In genomic region chr4:101985678-101986077, GRCm38 (mm10) we compare ENCODE assay signal across 38 mouse cellular contexts. TPM values are rescaled to one million over a fixed set of nuclear protein-coding genes. Genes with fewer than 3 reads are reported as not detected.
"Had no signal": no experiment of that assay in that cellular context is flagged by ENCODE, and none has a peak within 500 bp of the region (broad histone marks: within the 10 kb centered on the region; RNA-seq: fewer than 3 reads in every experiment).

No protein-coding gene starts in this region.

- H3K9ac ChIP-seq: embryonic facial prominence, embryonic 12.5 days; embryonic facial prominence, embryonic 13.5 days; embryonic facial prominence, embryonic 15.5 days; forebrain, embryonic 12.5 days; forebrain, embryonic 13.5 days; forebrain, embryonic 15.5 days; forebrain, postnatal 0 days had no signal

- H3K27me3 ChIP-seq: embryonic facial prominence, embryonic 12.5 days; embryonic facial prominence, embryonic 13.5 days; embryonic facial prominence, embryonic 15.5 days; forebrain, embryonic 12.5 days; forebrain, embryonic 13.5 days; forebrain, embryonic 15.5 days had no signal

- H3K4me3 ChIP-seq: embryonic facial prominence, embryonic 10.5 days; embryonic facial prominence, embryonic 12.5 days; embryonic facial prominence, embryonic 13.5 days; embryonic facial prominence, embryonic 15.5 days; erythroblast, embryonic 14.5 days; forebrain, embryonic 10.5 days; forebrain, embryonic 12.5 days; forebrain, embryonic 13.5 days; forebrain, embryonic 15.5 days; gastrocnemius, adult 2 months had no signal

- H3K4me2 ChIP-seq: embryonic facial prominence, embryonic 12.5 days; embryonic facial prominence, embryonic 13.5 days; embryonic facial prominence, embryonic 15.5 days; forebrain, embryonic 12.5 days; forebrain, embryonic 13.5 days; forebrain, embryonic 15.5 days had no signal

- H3K27ac ChIP-seq: embryonic facial prominence, embryonic 10.5 days; embryonic facial prominence, embryonic 12.5 days; embryonic facial prominence, embryonic 13.5 days; embryonic facial prominence, embryonic 15.5 days; forebrain, embryonic 10.5 days; forebrain, embryonic 12.5 days; forebrain, embryonic 13.5 days; forebrain, embryonic 15.5 days; gastrocnemius, adult 2 months had no signal

- H3K36me3 ChIP-seq: embryonic facial prominence, embryonic 10.5 days; embryonic facial prominence, embryonic 12.5 days; embryonic facial prominence, embryonic 13.5 days; embryonic facial prominence, embryonic 15.5 days; forebrain, embryonic 10.5 days; forebrain, embryonic 12.5 days; forebrain, embryonic 15.5 days had no signal

- H3K9me3 ChIP-seq: embryonic facial prominence, embryonic 10.5 days; embryonic facial prominence, embryonic 12.5 days; embryonic facial prominence, embryonic 13.5 days; embryonic facial prominence, embryonic 15.5 days; forebrain, embryonic 10.5 days; forebrain, embryonic 12.5 days; forebrain, embryonic 13.5 days; forebrain, embryonic 15.5 days had no signal

- H3K4me1 ChIP-seq: embryonic facial prominence, embryonic 10.5 days; embryonic facial prominence, embryonic 12.5 days; embryonic facial prominence, embryonic 13.5 days; embryonic facial prominence, embryonic 15.5 days; forebrain, embryonic 10.5 days; forebrain, embryonic 12.5 days; forebrain, embryonic 13.5 days; forebrain, embryonic 15.5 days had no signal

- DNase-seq: cerebellum, adult 2 months; cerebellum, adult 8-10 months; cerebellum, adult 9-10 months; cerebellum, adult 9-11 months; cerebellum, postnatal 10 days; cerebellum, postnatal 14 days; cerebellum, postnatal 25 days; cerebellum, postnatal 36 days; embryo, embryonic 11 days; forebrain, postnatal 0 days; gastrocnemius, adult 2 months; gastrocnemius, postnatal 10 days; gastrocnemius, postnatal 14 days; gastrocnemius, postnatal 25 days; gastrocnemius, postnatal 36 days; heart, adult 18-20 months had no signal

- ATAC-seq: forebrain, embryonic 13.5 days; forebrain, embryonic 14.5 days; forebrain, embryonic 15.5 days; forebrain, embryonic 16.5 days; forebrain, postnatal 0 days had no signal

RNA-seq across cellular contexts. Expression of gene Gm12789, which starts 0.7 kb away (rescaled TPM):
- total RNA-seq: common myeloid progenitor, adult 5-6 weeks; forebrain, postnatal 0 days; gastrocnemius, adult 18-20 months; gastrocnemius, adult 2 months; gastrocnemius, adult 8-10 months; gastrocnemius, postnatal 10 days; gastrocnemius, postnatal 14 days; gastrocnemius, postnatal 25 days; gastrocnemius, postnatal 36 days; gastrocnemius, postnatal 4 days; granulocyte monocyte progenitor cell, adult 5-6 weeks; heart, adult 18-20 months had no signal
- polyA plus RNA-seq: cerebellum, adult 2 months; cortical plate, adult 2 months; embryonic facial prominence, embryonic 10.5 days; embryonic facial prominence, embryonic 11.5 days; embryonic facial prominence, embryonic 12.5 days; embryonic facial prominence, embryonic 13.5 days; embryonic facial prominence, embryonic 14.5 days; embryonic facial prominence, embryonic 15.5 days; erythroblast, embryonic 14.5 days; forebrain, embryonic 10.5 days; forebrain, embryonic 11.5 days; forebrain, embryonic 12.5 days; forebrain, embryonic 13.5 days; forebrain, embryonic 14.5 days; forebrain, embryonic 15.5 days; forebrain, embryonic 16.5 days; forebrain, postnatal 0 days; frontal cortex, adult 2 months; gonadal fat pad, adult 2 months had no signal

RNA-seq across cellular contexts. Expression of gene Gm12790, which starts 4.8 kb away (rescaled TPM):
- total RNA-seq: common myeloid progenitor, adult 5-6 weeks; forebrain, postnatal 0 days; gastrocnemius, adult 18-20 months; gastrocnemius, adult 2 months; gastrocnemius, adult 8-10 months; gastrocnemius, postnatal 10 days; gastrocnemius, postnatal 14 days; gastrocnemius, postnatal 25 days; gastrocnemius, postnatal 36 days; gastrocnemius, postnatal 4 days; granulocyte monocyte progenitor cell, adult 5-6 weeks; heart, adult 18-20 months had no signal
- polyA plus RNA-seq: cerebellum, adult 2 months; cortical plate, adult 2 months; embryonic facial prominence, embryonic 10.5 days; embryonic facial prominence, embryonic 11.5 days; embryonic facial prominence, embryonic 12.5 days; embryonic facial prominence, embryonic 13.5 days; embryonic facial prominence, embryonic 14.5 days; embryonic facial prominence, embryonic 15.5 days; erythroblast, embryonic 14.5 days; forebrain, embryonic 10.5 days; forebrain, embryonic 11.5 days; forebrain, embryonic 12.5 days; forebrain, embryonic 13.5 days; forebrain, embryonic 14.5 days; forebrain, embryonic 15.5 days; forebrain, embryonic 16.5 days; forebrain, postnatal 0 days; frontal cortex, adult 2 months; gonadal fat pad, adult 2 months had no signal

RNA-seq across cellular contexts. Expression of gene Gm12794, which starts 45.5 kb away (rescaled TPM):
- total RNA-seq: common myeloid progenitor, adult 5-6 weeks; forebrain, postnatal 0 days; gastrocnemius, adult 18-20 months; gastrocnemius, adult 2 months; gastrocnemius, adult 8-10 months; gastrocnemius, postnatal 10 days; gastrocnemius, postnatal 14 days; gastrocnemius, postnatal 25 days; gastrocnemius, postnatal 36 days; gastrocnemius, postnatal 4 days; granulocyte monocyte progenitor cell, adult 5-6 weeks; heart, adult 18-20 months had no signal
- polyA plus RNA-seq: cerebellum, adult 2 months; cortical plate, adult 2 months; embryonic facial prominence, embryonic 10.5 days; embryonic facial prominence, embryonic 11.5 days; embryonic facial prominence, embryonic 12.5 days; embryonic facial prominence, embryonic 13.5 days; embryonic facial prominence, embryonic 14.5 days; embryonic facial prominence, embryonic 15.5 days; erythroblast, embryonic 14.5 days; forebrain, embryonic 10.5 days; forebrain, embryonic 11.5 days; forebrain, embryonic 12.5 days; forebrain, embryonic 13.5 days; forebrain, embryonic 14.5 days; forebrain, embryonic 15.5 days; forebrain, embryonic 16.5 days; forebrain, postnatal 0 days; frontal cortex, adult 2 months; gonadal fat pad, adult 2 months had no signal
